Mouse (Mus musculus) forebrain, embryonic 13.5 days (tissue): ENCODE data around the gene Pccb. TPM values are rescaled to one million over a fixed set of nuclear protein-coding genes. Genes with fewer than 3 reads are reported as not detected.
A peak's percentile ranks its signal among the peaks of the same experiment; 100 is the strongest.

Experiments
- ATAC-seq: fragments of 200-750 bp; cut with Nextera tagmentation; 2 replicates; pipeline ENCODE4 v1.8.0; 2017
- H3K27ac ChIP-seq: fragments of 300-500 bp; sonication (generic); 2 replicates; pipeline ENCODE4 v1.5.1; 2015; ENCODE audit warnings: inconsistent platforms, mild to moderate bottlenecking, moderate library complexity
- H3K27me3 ChIP-seq: fragments of 300-500 bp; sonication (generic); 2 replicates; pipeline ENCODE4 v1.6.1; 2015; ENCODE audit warnings: mild to moderate bottlenecking, inconsistent platforms
- H3K36me3 ChIP-seq: fragments of 300-500 bp; sonication (generic); 2 replicates; pipeline ENCODE4 v1.6.1; 2015; ENCODE audit warnings: mild to moderate bottlenecking, inconsistent platforms; ENCODE audit not compliant: poor library complexity, severe bottlenecking
- H3K4me1 ChIP-seq: fragments of 300-500 bp; sonication (generic); 2 replicates; pipeline ENCODE4 v1.6.1; 2015; ENCODE audit warnings: inconsistent platforms
- H3K4me2 ChIP-seq: fragments of 300-500 bp; sonication (generic); 2 replicates; pipeline ENCODE4 v1.6.1; 2015; ENCODE audit warnings: inconsistent platforms, mild to moderate bottlenecking, moderate library complexity
- H3K4me3 ChIP-seq: fragments of 300-500 bp; sonication (generic); 2 replicates; pipeline ENCODE4 v1.5.1; 2015; ENCODE audit warnings: mild to moderate bottlenecking, inconsistent platforms
- H3K9ac ChIP-seq: fragments of 300-500 bp; sonication (generic); 2 replicates; pipeline ENCODE4 v1.6.1; 2015; ENCODE audit warnings: mild to moderate bottlenecking, inconsistent platforms
- H3K9me3 ChIP-seq: fragments of 300-500 bp; sonication (generic); replicated peaks from 2 replicates; pipeline ENCODE4 v1.6.1; 2016; ENCODE audit warnings: inconsistent platforms
- WGBS: fragments of 180-500 bp; shearing (Covaris S2); methylation state at CpG from one replicate; pipeline ENCODE4 v1.1.7; 2015; 5-methylcytosine and 5-hydroxymethylcytosine counted together
- polyA plus RNA-seq: library from polyadenylated mRNA; unstranded; fragments of >200 nt; fragmentation: Nextera tagmentation; extraction: Ambion mirVana; gene quantifications from 2 replicates; pipeline ENCODE4 v1.2.1, GENCODE M21; 2015

Pccb gene
- polyA plus RNA-seq = 18.8 and 20.7 TPM in 2 replicates

DNA sequence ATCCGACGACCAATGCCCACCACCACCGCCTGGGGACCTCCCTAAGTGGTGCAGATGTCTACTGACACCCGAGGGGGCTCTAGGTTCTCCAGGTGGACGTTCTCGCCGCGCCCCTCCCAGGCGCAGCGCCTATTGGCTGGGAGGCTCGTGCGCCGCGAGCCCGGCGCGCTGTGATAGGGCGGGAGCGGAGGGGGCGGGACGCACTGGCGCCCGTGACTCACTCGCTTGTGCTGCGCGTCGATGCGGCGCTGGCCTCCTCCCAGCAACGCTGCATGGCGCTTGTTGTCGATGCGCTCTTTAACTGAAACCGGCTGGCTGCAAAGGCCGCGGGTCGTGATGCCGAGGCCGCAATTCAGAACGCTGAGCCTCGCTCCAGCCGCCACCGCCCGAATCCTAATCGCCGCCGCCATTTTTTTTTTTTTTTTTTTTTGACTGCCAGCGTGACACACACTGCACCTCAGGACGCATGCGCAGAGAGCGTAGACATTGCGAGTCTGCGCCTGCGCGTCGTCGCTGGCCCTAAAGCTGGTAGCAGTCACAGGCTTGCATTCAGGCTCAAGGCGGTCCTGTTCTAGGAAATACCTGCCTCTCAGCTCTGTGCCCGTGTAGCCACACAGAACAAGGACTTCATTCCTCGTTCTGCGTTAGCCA, at the start of gene Pccb:
Gene Pccb, minus strand, starts transcription at position 451 of the 651 bp plus-strand sequence.
- H3K4me3 ChIP-seq = peak within 1 kb of the TSS; percentile 57
- H3K4me2 ChIP-seq = peak within 1 kb of the TSS; percentile 63
- WGBS = under 1% methylated on average over 56 of the region's 61 CpGs
- peak within 1 kb of the TSS; percentile 96 for H3K27ac ChIP-seq
- H3K36me3 ChIP-seq = no peaks in the 10 kb centered on the region
- H3K4me1 ChIP-seq = peaks cover 13% of the 10 kb centered on the region
- peak within 1 kb of the TSS; percentile 79 for H3K9ac ChIP-seq
- ATAC-seq = peak; percentile 100
- H3K9me3 ChIP-seq = no peaks in the 10 kb centered on the region
- H3K27me3 ChIP-seq = no peaks in the 10 kb centered on the region

DNA sequence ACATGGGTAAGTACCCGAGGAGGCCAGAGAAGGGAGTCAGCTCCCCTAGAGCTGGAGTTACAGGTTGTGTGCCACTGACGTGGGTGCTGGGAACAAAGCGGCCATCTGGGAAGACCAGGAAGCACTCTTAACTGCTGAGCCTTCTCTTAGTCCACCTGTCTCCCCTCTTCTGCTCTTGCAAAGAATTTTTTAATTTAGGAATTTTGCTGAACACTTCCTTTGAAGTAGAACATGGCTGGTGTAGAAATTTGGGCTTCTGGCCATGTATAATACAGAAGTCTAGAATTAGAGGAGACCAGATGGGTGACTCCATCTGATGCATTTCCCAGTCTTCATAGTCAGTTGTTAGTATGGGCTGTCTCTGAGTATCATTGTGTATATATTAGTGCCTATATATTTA, 49.0 kb upstream of the Pccb start:
- Histone ChIP-seq H3K27ac (no peak overlapping the region), H3K4me1 (peaks cover 24% of the 10 kb centered on the region), H3K9me3 (no peaks in the 10 kb centered on the region), H3K4me3 (no peak overlapping the region), H3K9ac (no peak overlapping the region), H3K4me2 (no peak overlapping the region), H3K36me3 (peaks cover 3% of the 10 kb centered on the region; the same call in 1 of the 2 replicates), H3K27me3 (no peaks in the 10 kb centered on the region)
- peak; percentile 38; the same call in 1 of the 2 replicates for ATAC-seq
- 90% methylated on average over 3 of the region's 3 CpGs for WGBS

DNA sequence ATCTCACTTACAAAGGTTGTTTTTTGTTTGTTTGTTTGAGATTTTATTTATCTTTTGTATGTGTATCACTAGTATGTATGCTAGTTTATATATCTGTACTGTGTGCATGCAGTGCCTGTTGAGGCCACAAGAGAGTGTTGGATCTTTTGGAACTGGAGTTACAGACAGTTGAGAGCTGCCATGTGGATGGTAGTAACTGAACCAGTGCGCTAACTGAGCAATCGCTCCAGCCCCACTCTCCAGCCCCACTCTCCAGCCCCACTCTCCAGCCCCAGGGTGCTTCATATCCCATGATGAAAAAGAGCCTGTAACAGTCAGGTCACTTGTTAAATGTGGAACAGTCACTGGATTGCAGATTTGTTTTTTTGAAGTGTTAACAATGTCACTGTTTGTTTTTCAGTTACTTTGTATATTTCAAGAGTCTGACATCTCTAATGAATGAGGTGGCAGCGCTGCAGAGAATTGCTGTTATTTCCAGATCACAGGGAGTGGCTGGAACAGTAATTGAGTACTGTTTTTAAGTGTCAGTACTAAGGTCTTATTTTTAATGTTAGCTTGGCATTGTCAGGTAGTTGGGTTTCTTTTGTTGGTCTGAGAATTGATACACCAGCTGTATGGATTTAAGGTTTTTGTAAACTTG, 45.5 kb upstream of the Pccb start:
- WGBS = 66% methylated on average over 3 of the region's 3 CpGs
- H3K27me3 ChIP-seq = no peaks in the 10 kb centered on the region
- H3K4me3 ChIP-seq = no peak overlapping the region
- H3K9ac ChIP-seq = no peak overlapping the region
- no peak overlapping the region for H3K27ac ChIP-seq
- H3K36me3 ChIP-seq = peaks cover 3% of the 10 kb centered on the region; the same call in 1 of the 2 replicates
- H3K4me2 ChIP-seq = peak overlapping the region; percentile 22; the same call in 1 of the 2 replicates
- peaks cover 46% of the 10 kb centered on the region for H3K4me1 ChIP-seq
- no peaks in the 10 kb centered on the region for H3K9me3 ChIP-seq
- no peak for ATAC-seq

DNA sequence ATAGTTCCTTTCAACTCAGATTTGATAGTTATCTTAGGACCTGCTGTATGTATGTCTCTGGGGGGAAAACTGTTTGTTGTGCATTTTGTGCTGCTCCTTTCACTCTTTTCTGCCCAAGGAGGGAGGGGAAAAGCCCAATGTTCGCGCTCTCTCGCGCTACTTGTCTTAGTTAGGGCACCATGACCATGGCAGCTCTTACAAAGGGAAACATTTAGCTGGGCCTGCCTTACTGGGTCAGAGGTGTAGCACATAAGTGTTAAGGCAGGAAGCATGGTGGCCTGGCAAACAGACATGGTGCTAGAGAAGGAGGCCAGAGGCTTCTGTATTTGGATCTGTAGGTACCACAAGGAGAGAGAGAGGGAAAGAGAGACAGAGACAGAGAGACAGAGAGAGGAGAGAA, 43.9 kb upstream of the Pccb start:
- Histone ChIP-seq H3K36me3 (peaks cover under 1% of the 10 kb centered on the region; the same call in 1 of the 2 replicates), H3K4me1 (peaks cover 46% of the 10 kb centered on the region), H3K4me3 (peak overlapping the region; percentile 25), H3K27ac (no peak overlapping the region), H3K4me2 (peak overlapping the region; percentile 56), H3K27me3 (no peaks in the 10 kb centered on the region), H3K9ac (no peak overlapping the region; the same call in 1 of the 2 replicates), H3K9me3 (no peaks in the 10 kb centered on the region)
- 77% methylated on average over 4 of the region's 4 CpGs for WGBS
- no peak for ATAC-seq

DNA sequence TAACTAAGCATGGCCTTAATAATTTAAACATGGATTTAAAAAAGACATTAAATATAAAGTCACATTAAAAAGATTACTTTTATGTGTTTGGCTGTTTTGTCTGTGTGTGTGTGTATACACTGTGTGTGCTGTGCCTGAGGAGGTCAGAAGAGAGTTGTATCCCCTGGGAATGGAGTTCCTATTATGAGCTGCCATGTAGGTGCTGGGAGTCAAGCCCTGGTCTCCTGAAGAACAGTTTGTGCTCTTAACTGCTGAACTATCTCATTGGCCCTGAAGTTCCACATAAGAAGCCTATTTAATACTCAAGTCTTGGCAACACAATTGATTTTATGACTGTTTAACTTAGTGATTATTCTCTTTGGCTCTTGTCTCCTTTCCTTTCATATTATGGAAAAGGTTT, 42.8 kb upstream of the Pccb start:
- Histone ChIP-seq H3K4me1 (peaks cover 51% of the 10 kb centered on the region), H3K4me3 (peak overlapping the region; percentile 100), H3K9me3 (no peaks in the 10 kb centered on the region), H3K27ac (no peak overlapping the region), H3K9ac (peak overlapping the region; percentile 99; the same call in 1 of the 2 replicates), H3K4me2 (peak overlapping the region; percentile 93), H3K27me3 (no peaks in the 10 kb centered on the region), H3K36me3 (no peaks in the 10 kb centered on the region)
- ATAC-seq = no peak

- peak overlapping the region; percentile 93 for H3K4me2 ChIP-seq
Measured at GRCm38 (mm10) chr9:101076095-101076875, 41.6 kb upstream of the Pccb start.

GRCm38 (mm10) chr9:101075694-101076093, 41.0 kb upstream of the Pccb start:
- H3K4me2 ChIP-seq = peak overlapping the region; percentile 93
- no peaks in the 10 kb centered on the region for H3K36me3 ChIP-seq
- H3K9ac ChIP-seq = peak overlapping the region; percentile 99
- no peaks in the 10 kb centered on the region for H3K27me3 ChIP-seq
- WGBS = under 1% methylated on average over 8 of the region's 8 CpGs
- no peak overlapping the region for H3K27ac ChIP-seq
- ATAC-seq = no peak
- H3K9me3 ChIP-seq = no peaks in the 10 kb centered on the region
- peak overlapping the region; percentile 100 for H3K4me3 ChIP-seq
- peaks cover 46% of the 10 kb centered on the region for H3K4me1 ChIP-seq

More at GRCm38 (mm10) chr9:101076095-101076875, 41.6 kb upstream of the Pccb start:
- no peaks in the 10 kb centered on the region for H3K27me3 ChIP-seq
- peak overlapping the region; percentile 99 for H3K9ac ChIP-seq
- peaks cover 46% of the 10 kb centered on the region for H3K4me1 ChIP-seq
- H3K27ac ChIP-seq = no peak overlapping the region
- 1% methylated on average over 18 of the region's 18 CpGs for WGBS
- H3K4me3 ChIP-seq = peak overlapping the region; percentile 100
- H3K9me3 ChIP-seq = no peaks in the 10 kb centered on the region
- ATAC-seq = no peak
- no peaks in the 10 kb centered on the region for H3K36me3 ChIP-seq

GRCm38 (mm10) chr9:101075091-101075581, 40.4 kb upstream of the Pccb start:
- Histone ChIP-seq H3K27me3 (no peaks in the 10 kb centered on the region), H3K4me2 (peak overlapping the region; percentile 93), H3K36me3 (no peaks in the 10 kb centered on the region), H3K27ac (peak overlapping the region; percentile 99), H3K9me3 (no peaks in the 10 kb centered on the region), H3K4me3 (peak overlapping the region; percentile 100), H3K9ac (peak overlapping the region; percentile 99), H3K4me1 (peaks cover 42% of the 10 kb centered on the region)
- no peak for ATAC-seq
- WGBS = under 1% methylated on average over 25 of the region's 25 CpGs

- no peaks in the 10 kb centered on the region for H3K9me3 ChIP-seq
- peak overlapping the region; percentile 100 for H3K4me3 ChIP-seq
- ATAC-seq = peak; percentile 80
- H3K27ac ChIP-seq = peak overlapping the region; percentile 99
- peaks cover 36% of the 10 kb centered on the region for H3K4me1 ChIP-seq
- no peaks in the 10 kb centered on the region for H3K27me3 ChIP-seq
- H3K9ac ChIP-seq = peak overlapping the region; percentile 99
- H3K4me2 ChIP-seq = peak overlapping the region; percentile 93
- no peaks in the 10 kb centered on the region for H3K36me3 ChIP-seq
- under 1% methylated on average over 46 of the region's 100 CpGs for WGBS
Measured at GRCm38 (mm10) chr9:101074332-101075021, 39.8 kb upstream of the Pccb start.

DNA sequence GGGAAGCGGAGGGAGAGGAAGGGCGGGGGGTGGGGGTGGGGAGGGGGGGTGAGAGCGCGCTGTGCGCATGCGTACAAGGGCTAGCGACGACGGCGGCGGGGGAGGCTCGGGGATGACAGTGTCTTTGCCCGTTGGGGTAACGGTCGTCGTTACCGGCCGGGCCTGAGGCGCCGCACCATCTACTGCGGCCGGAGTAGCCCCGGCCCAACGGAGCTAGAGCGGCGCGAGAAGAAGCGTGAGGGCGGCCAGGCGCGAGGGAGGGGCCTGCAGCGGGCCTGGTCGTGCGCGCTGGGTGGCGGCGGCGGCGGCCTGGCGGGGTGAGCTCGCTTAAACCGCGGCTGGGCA, 39.3 kb upstream of the Pccb start, which contains the start of gene Msl2:
Gene Msl2, plus strand, starts transcription at position 115 of the 345 bp plus-strand sequence.
- Histone ChIP-seq H3K9ac (peak within 1 kb of the TSS; percentile 99), H3K9me3 (no peaks in the 10 kb centered on the region), H3K4me1 (peaks cover 30% of the 10 kb centered on the region), H3K4me2 (peak within 1 kb of the TSS; percentile 93), H3K4me3 (peak within 1 kb of the TSS; percentile 100), H3K36me3 (no peaks in the 10 kb centered on the region), H3K27me3 (no peaks in the 10 kb centered on the region), H3K27ac (peak within 1 kb of the TSS; percentile 99)
- peak; percentile 74 for ATAC-seq
- 0% methylated on average over 23 of the region's 43 CpGs for WGBS
